Mouse (Mus musculus) ES-CJ7 (cell line): ENCODE results near the gene Hoxb3.

ENCODE experiments used
- DNase-seq: peaks from one replicate; pipeline ENCODE4 v3.0.0; 2011; ENCODE audit warnings: low read depth, low spot score

Hoxb3 gene

GRCm38 (mm10) chr11:96302381-96303150 lies 20.6 kb upstream of the Hoxb3 start:
- no peak for DNase-seq

GRCm38 (mm10) chr11:96303151-96304099 lies 19.7 kb upstream of the Hoxb3 start, which contains the start of gene Hoxb5:
Gene Hoxb5 (plus strand): TSS chr11:96303336.
- DNase-seq: peak; percentile 86

- DNase-seq: peak; percentile 44
Observed at GRCm38 (mm10) chr11:96304381-96305195, 18.5 kb upstream of the Hoxb3 start.

- DNase-seq: no peak
Observed at GRCm38 (mm10) chr11:96305505-96306182, 17.5 kb upstream of the Hoxb3 start.

- DNase-seq: no peak
Observed at GRCm38 (mm10) chr11:96306183-96306907, 16.8 kb upstream of the Hoxb3 start.

GRCm38 (mm10) chr11:96306908-96307269 lies 16.2 kb upstream of the Hoxb3 start:
- DNase-seq: no peak

GRCm38 (mm10) chr11:96308763-96309162 lies 14.4 kb upstream of the Hoxb3 start:
- DNase-seq: no peak

GRCm38 (mm10) chr11:96309288-96309687 lies 13.8 kb upstream of the Hoxb3 start:
- DNase-seq: no peak

GRCm38 (mm10) chr11:96310183-96310938 lies 12.8 kb upstream of the Hoxb3 start:
- DNase-seq: peak; percentile 80

GRCm38 (mm10) chr11:96311097-96311496 lies 12.0 kb upstream of the Hoxb3 start:
- DNase-seq: no peak

- DNase-seq: peak; percentile 95
Observed at GRCm38 (mm10) chr11:96311520-96312417, 11.4 kb upstream of the Hoxb3 start.

GRCm38 (mm10) chr11:96313134-96313533 lies 10.0 kb upstream of the Hoxb3 start:
- no peak for DNase-seq

- no peak for DNase-seq
Observed at GRCm38 (mm10) chr11:96313806-96314428, 9.2 kb upstream of the Hoxb3 start.

GRCm38 (mm10) chr11:96314671-96315343 lies 8.3 kb upstream of the Hoxb3 start:
- no peak for DNase-seq

GRCm38 (mm10) chr11:96315344-96315681 lies 7.8 kb upstream of the Hoxb3 start:
- no peak for DNase-seq

GRCm38 (mm10) chr11:96316696-96317607 lies 6.2 kb upstream of the Hoxb3 start:
- no peak for DNase-seq
